Mouse (Mus musculus) hindbrain, embryonic 13.5 days (tissue): Measurements from ENCODE around the gene Brpf3. TPM values are rescaled to one million over a fixed set of nuclear protein-coding genes. Genes with fewer than 3 reads are reported as not detected.
"Not testable (repeated sequence)": the region's sequence is repeated elsewhere in the genome, so short reads cannot be mapped to it uniquely, and the experiment has no call there.

Source experiments
- ATAC-seq: fragments of 200-750 bp; cut with Nextera tagmentation; 2 replicates; pipeline ENCODE4 v1.8.0; 2017; ENCODE audit warnings: moderate TSS enrichment; ENCODE audit not compliant: low FRiP score
- H3K27ac ChIP-seq: fragments of 300-500 bp; sonication (generic); 2 replicates; pipeline ENCODE4 v1.5.1; 2015; ENCODE audit warnings: inconsistent platforms, mild to moderate bottlenecking, moderate library complexity
- H3K27me3 ChIP-seq: fragments of 300-500 bp; sonication (generic); 2 replicates; pipeline ENCODE4 v1.6.1; 2015; ENCODE audit warnings: mild to moderate bottlenecking, inconsistent platforms
- H3K36me3 ChIP-seq: fragments of 300-500 bp; sonication (generic); 2 replicates; pipeline ENCODE4 v1.6.1; 2015; ENCODE audit warnings: mild to moderate bottlenecking, inconsistent platforms
- H3K4me1 ChIP-seq: fragments of 300-500 bp; sonication (generic); replicated peaks from 2 replicates; pipeline ENCODE4 v1.6.1; 2015; ENCODE audit warnings: inconsistent platforms
- H3K4me2 ChIP-seq: fragments of 300-500 bp; sonication (generic); 2 replicates; pipeline ENCODE4 v1.6.1; 2015; ENCODE audit warnings: inconsistent platforms, mild to moderate bottlenecking, moderate library complexity
- H3K4me3 ChIP-seq: fragments of 300-500 bp; sonication (generic); 2 replicates; pipeline ENCODE4 v1.5.1; 2015; ENCODE audit warnings: mild to moderate bottlenecking, inconsistent platforms
- H3K9ac ChIP-seq: fragments of 300-500 bp; sonication (generic); 2 replicates; pipeline ENCODE4 v1.6.1; 2015; ENCODE audit warnings: mild to moderate bottlenecking, inconsistent platforms
- H3K9me3 ChIP-seq: fragments of 300-500 bp; sonication (generic); 2 replicates; pipeline ENCODE4 v1.6.1; 2016; ENCODE audit warnings: inconsistent platforms
- WGBS: fragments of 180-500 bp; shearing (Covaris S2); methylation state at CpG from one replicate; pipeline ENCODE4 v1.1.7; 2015; 5-methylcytosine and 5-hydroxymethylcytosine counted together
- polyA plus RNA-seq: library from polyadenylated mRNA; unstranded; fragments of >200 nt; fragmentation: Nextera tagmentation; extraction: Ambion mirVana; gene quantifications from 2 replicates; pipeline ENCODE4 v1.2.1, GENCODE M21; 2015

Brpf3 gene
- polyA plus RNA-seq: 7.6 and 9.7 TPM in 2 replicates

- H3K4me2 ChIP-seq: peak within 1 kb of the TSS; percentile 97
- peak within 1 kb of the TSS; percentile 100 for H3K27ac ChIP-seq
- H3K27me3 ChIP-seq: no peaks in the 10 kb centered on the region
- peaks cover 7% of the 10 kb centered on the region for H3K36me3 ChIP-seq
- H3K9ac ChIP-seq: peak within 1 kb of the TSS; percentile 99
- H3K4me3 ChIP-seq: peak within 1 kb of the TSS; percentile 76
- no peaks in the 10 kb centered on the region for H3K9me3 ChIP-seq
- ATAC-seq: peak; percentile 76
- WGBS: under 1% methylated on average over 51 of the region's 99 CpGs
- H3K4me1 ChIP-seq: peaks cover 30% of the 10 kb centered on the region
Measured at GRCm38 (mm10) chr17:28800671-28801412, at the start of gene Brpf3. TSS of gene Brpf3 (plus strand) at chr17:28801090.

DNA sequence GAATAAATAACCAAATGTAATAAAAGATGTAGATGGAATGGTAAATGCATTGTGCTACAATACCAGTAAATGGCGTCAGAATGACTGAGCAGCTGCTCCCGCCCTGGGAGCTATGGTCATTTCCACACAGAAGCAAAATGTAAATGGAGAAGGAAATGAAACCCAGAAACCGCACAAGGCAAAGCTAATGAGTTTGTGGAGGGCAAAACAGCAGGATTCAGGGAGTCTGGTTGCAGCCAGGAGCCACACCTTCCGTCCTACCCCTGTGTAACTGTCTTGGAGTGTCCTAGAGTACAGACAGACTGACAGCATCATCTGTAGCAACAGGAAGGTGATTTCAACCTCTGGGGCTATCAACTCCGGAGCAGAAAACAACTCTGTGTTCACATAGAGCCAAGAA, 44.4 kb upstream of the Brpf3 start:
- 70% methylated on average over 5 of the region's 5 CpGs for WGBS
- H3K4me1 ChIP-seq: no peaks in the 10 kb centered on the region

DNA sequence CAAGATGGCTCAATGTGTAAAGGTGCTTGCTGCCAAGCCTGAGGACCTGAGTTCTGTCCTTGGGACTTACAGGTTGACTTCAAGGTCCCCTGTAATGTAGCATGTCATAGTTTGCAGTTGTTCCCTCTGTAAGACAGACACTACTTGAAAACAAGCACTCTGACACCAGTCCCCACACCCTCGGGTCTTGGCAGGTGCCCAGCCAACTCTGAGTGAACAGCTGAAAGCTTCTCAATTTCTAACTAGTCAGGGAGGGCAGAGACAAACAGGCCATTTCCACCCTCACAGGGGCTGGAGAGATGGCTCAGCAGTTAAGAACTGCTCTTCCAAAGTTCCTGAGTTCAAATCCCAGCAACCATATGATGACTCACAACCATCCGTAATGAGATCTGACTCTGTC, 43.4 kb upstream of the Brpf3 start:
- no peak for ATAC-seq

More for the DNA sequence above, 44.4 kb upstream of the Brpf3 start:
- H3K4me2 ChIP-seq: no peak overlapping the region
- H3K9me3 ChIP-seq: no peaks in the 10 kb centered on the region
- no peak for ATAC-seq
- H3K27ac ChIP-seq: no peak overlapping the region
- H3K36me3 ChIP-seq: no peaks in the 10 kb centered on the region
- no peaks in the 10 kb centered on the region for H3K27me3 ChIP-seq
- H3K4me3 ChIP-seq: no peak overlapping the region
- H3K9ac ChIP-seq: no peak overlapping the region

GRCm38 (mm10) chr17:28760736-28761312, 40.1 kb upstream of the Brpf3 start:
- Histone ChIP-seq H3K9ac (no peak overlapping the region), H3K4me1 (no peaks in the 10 kb centered on the region), H3K27ac (no peak overlapping the region), H3K9me3 (no peaks in the 10 kb centered on the region), H3K36me3 (no peaks in the 10 kb centered on the region), H3K4me3 (no peak overlapping the region), H3K4me2 (no peak overlapping the region), H3K27me3 (0 out of 2 replicates have a peak, but pooled peaks cover 4% of the 10 kb centered on the region)
- WGBS: 77% methylated on average over 8 of the region's 8 CpGs
- no peak for ATAC-seq

More for the DNA sequence above, 43.4 kb upstream of the Brpf3 start:
- H3K9me3 ChIP-seq: no peaks in the 10 kb centered on the region
- no peak overlapping the region for H3K9ac ChIP-seq
- H3K4me2 ChIP-seq: no peak overlapping the region
- 88% methylated on average over 2 of the region's 2 CpGs for WGBS
- H3K4me3 ChIP-seq: no peak overlapping the region
- no peaks in the 10 kb centered on the region for H3K27me3 ChIP-seq
- no peaks in the 10 kb centered on the region for H3K36me3 ChIP-seq
- H3K4me1 ChIP-seq: no peaks in the 10 kb centered on the region
- no peak overlapping the region for H3K27ac ChIP-seq

DNA sequence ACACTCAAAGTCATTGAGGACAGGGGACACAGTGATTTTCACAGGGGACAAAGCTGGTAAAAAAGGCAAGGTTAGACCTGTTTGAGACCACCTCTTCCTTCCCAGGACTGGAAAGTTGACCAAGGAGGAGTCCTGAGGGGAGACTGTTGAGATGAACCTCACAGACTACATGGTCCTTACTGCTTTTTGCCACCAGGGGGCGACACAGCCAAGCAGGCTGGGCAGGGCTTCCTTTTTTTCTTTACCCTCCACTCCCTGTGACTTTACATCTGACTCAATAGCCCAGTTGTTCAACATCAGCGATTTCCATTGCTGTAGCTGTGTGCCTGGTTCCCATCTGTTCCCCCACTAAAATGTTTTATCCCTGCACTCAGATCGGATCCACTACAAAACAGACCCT, 39.0 kb upstream of the Brpf3 start:
- no peak for ATAC-seq
- Histone ChIP-seq H3K4me2 (no peak overlapping the region), H3K4me1 (no peaks in the 10 kb centered on the region), H3K36me3 (no peaks in the 10 kb centered on the region), H3K4me3 (no peak overlapping the region), H3K27ac (no peak overlapping the region), H3K9ac (no peak overlapping the region), H3K27me3 (peaks cover 7% of the 10 kb centered on the region; the same call in 1 of the 2 replicates), H3K9me3 (no peaks in the 10 kb centered on the region)
- 14% methylated on average over 3 of the region's 3 CpGs for WGBS

GRCm38 (mm10) chr17:28766203-28766602, 34.7 kb upstream of the Brpf3 start:
- no peak for ATAC-seq
- Histone ChIP-seq H3K4me1 (peaks cover 16% of the 10 kb centered on the region), H3K36me3 (no peaks in the 10 kb centered on the region), H3K9me3 (no peaks in the 10 kb centered on the region), H3K9ac (no peak overlapping the region), H3K4me3 (no peak overlapping the region), H3K4me2 (no peak overlapping the region), H3K27me3 (peaks cover 48% of the 10 kb centered on the region), H3K27ac (no peak overlapping the region)
- WGBS: 70% methylated on average over 3 of the region's 3 CpGs

DNA sequence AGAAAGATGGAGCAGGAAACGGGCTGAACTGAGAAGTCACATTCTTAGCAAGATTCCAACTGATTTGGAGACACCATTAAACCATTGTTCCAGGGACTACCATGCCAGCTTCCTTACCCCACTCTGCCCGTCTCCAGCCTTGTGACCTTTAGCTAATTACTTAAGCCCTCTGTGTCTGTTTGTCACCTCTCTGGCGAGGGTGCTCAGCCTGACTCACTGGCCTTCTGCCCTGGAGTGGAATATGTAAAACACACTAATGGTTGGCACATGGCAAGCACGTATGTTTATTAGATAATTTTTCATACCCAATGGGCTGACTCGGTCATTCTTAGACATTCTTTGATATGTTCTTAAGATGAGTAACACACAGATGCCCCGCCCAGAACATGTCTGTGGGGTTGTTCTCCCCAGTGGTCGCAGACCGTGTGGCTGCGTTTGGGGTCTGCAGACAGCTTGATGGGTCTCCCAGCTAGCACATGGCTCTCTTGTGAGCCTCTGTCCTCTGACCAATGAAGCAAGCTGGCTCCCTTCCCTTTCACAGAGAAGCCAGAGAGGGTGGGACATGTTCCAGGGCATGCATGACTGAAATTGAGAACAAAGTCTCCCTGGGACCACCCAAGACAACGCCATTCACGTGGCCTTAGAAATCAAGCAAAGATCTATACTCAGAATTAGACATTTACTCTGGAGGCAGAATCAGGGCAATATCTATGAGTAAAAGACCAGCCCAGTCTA, 33.9 kb upstream of the Brpf3 start:
- Histone ChIP-seq H3K9me3 (no peaks in the 10 kb centered on the region), H3K4me3 (no peak overlapping the region), H3K9ac (no peak overlapping the region), H3K27ac (no peak overlapping the region), H3K4me2 (no peak overlapping the region), H3K4me1 (peaks cover 16% of the 10 kb centered on the region), H3K27me3 (peaks cover 55% of the 10 kb centered on the region), H3K36me3 (no peaks in the 10 kb centered on the region)
- 77% methylated on average over 11 of the region's 11 CpGs for WGBS
- ATAC-seq: no peak

DNA sequence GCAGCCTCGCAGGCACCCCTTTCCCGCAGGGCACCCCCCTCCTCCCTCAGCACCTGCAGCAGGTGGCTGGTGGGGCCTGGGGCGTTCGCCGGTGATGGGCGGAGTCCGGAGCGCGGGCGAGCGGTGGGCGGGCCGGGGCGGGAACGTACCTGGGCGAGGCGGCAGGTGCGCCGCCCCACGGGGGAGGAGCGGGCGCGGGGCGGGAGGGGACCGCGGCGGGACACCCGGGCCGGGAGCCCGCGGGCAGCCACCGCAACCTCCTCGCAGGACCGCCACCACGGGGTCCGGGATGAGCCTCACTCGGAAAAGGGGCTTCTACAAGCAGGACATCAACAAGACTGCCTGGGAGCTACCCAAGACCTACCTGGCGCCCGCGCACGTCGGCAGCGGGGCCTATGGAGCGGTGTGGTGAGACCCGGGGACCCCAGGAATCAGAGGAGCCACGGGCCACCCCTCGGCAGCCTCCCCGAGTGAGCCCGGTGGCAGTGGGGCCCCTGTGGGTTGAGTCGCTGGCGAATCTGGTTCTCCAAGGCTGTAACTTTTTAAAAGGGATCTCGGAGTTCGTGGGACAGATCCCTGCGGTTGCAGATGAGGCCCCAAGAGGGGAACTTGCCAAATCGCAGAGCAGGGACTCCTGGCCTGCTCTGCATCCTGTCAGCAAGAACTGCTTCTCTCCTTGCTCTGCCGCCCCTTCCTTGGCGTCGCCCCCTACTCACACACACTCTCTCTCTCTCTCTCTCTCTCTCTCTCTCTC, 31.6 kb upstream of the Brpf3 start, which contains the start of gene Mapk13:
Gene Mapk13, plus strand, starts transcription at position 177 of the 754 bp plus-strand sequence.
- no peak for ATAC-seq
- H3K27me3 ChIP-seq: peaks cover 57% of the 10 kb centered on the region
- WGBS: 1% methylated on average over 41 of the region's 58 CpGs
- H3K9me3 ChIP-seq: no peaks in the 10 kb centered on the region
- peak within 1 kb of the TSS; percentile 66 for H3K4me2 ChIP-seq
- peaks cover 16% of the 10 kb centered on the region for H3K4me1 ChIP-seq
- H3K27ac ChIP-seq: no peak within 1 kb of the TSS
- H3K9ac ChIP-seq: peak within 1 kb of the TSS; percentile 60
- H3K4me3 ChIP-seq: peak within 1 kb of the TSS; percentile 38
- H3K36me3 ChIP-seq: no peaks in the 10 kb centered on the region

DNA sequence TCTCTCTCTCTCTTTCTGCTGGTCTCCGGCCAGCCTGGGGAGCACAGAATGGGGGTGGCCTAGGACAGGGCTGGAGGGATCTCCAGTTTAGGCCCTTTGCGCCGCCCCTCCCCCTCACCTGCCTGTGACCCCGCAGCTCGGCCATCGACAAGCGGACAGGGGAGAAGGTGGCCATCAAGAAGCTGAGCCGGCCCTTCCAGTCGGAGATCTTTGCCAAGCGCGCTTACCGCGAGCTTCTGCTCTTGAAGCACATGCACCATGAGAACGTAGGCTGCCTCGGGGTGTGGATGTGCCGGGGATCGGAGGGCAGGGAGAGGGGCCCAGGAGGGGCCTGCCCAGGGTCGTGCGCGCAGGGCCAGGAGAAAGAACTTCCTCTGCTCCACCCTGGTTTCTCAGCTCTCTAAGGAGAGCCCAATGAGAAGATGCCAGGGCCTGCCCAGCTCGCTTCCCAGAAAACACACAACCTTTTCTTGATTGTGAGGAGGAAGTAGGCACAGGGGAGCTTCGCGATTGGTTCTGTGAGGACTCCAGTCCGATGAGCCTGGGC, 30.9 kb upstream of the Brpf3 start:
- Histone ChIP-seq H3K9ac (peak overlapping the region; percentile 60), H3K4me3 (peak overlapping the region; percentile 38), H3K27ac (no peak overlapping the region), H3K4me1 (peaks cover 16% of the 10 kb centered on the region), H3K36me3 (no peaks in the 10 kb centered on the region), H3K4me2 (peak overlapping the region; percentile 66), H3K9me3 (no peaks in the 10 kb centered on the region), H3K27me3 (peaks cover 57% of the 10 kb centered on the region)
- 8% methylated on average over 24 of the region's 24 CpGs for WGBS
- no peak for ATAC-seq

GRCm38 (mm10) chr17:28771289-28771688, 29.6 kb upstream of the Brpf3 start:
- no peak overlapping the region for H3K4me3 ChIP-seq
- no peak overlapping the region for H3K9ac ChIP-seq
- 89% methylated on average over 5 of the region's 5 CpGs for WGBS
- no peak overlapping the region for H3K27ac ChIP-seq
- ATAC-seq: no peak
- H3K4me2 ChIP-seq: no peak overlapping the region
- H3K9me3 ChIP-seq: no peaks in the 10 kb centered on the region
- H3K27me3 ChIP-seq: peaks cover 57% of the 10 kb centered on the region
- H3K36me3 ChIP-seq: no peaks in the 10 kb centered on the region
- peaks cover 16% of the 10 kb centered on the region for H3K4me1 ChIP-seq

GRCm38 (mm10) chr17:28774303-28774702, 26.6 kb upstream of the Brpf3 start:
- WGBS: 95% methylated on average over 9 of the region's 9 CpGs
- peaks cover 11% of the 10 kb centered on the region for H3K4me1 ChIP-seq
- peaks cover 33% of the 10 kb centered on the region for H3K27me3 ChIP-seq
- not testable (repeated sequence) for H3K4me2 ChIP-seq, ATAC-seq, H3K9me3 ChIP-seq, H3K9ac ChIP-seq, H3K27ac ChIP-seq, H3K36me3 ChIP-seq, H3K4me3 ChIP-seq
